Mouse (Mus musculus): ENCODE results near the gene Mrpl58. TPM values are rescaled to one million over a fixed set of nuclear protein-coding genes. Genes with fewer than 3 reads are reported as not detected.

Mrpl58 gene
- total RNA-seq, 2 experiments from 2014 or later = 113 to 118 TPM

DNA sequence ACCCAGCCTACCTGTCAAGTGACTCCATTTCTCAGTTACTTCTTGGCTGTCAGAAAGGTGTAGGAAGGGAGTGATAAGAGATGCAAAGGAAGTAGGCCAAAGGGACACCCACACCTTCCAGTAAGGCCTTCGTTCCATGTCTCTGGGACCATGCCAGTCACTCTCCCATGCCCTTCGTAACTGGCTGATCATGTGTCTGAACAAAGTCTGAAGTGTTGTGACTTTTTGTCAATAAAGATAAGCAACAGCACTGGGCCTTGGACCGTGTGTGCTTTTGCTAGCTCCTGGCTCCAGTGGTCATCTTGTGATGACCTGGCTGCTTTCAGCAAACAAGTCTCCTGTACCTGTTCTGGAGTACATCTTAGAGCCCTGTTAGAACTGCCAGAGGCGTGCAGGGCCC lies 29.3 kb downstream of the Mrpl58 start:
- no peak for DNase-seq (ENCODE audit: extremely low spot score in 1 of 2, low spot score in 2 of 2)
- intact Hi-C loops (cut with DNase I) = no loop called here
- no peak overlapping the region for H3K4me3 ChIP-seq
- H3K27ac ChIP-seq = no peak overlapping the region
- TF ChIP-seq CTCF (IDR thresholded peaks at IDR 0.05) = no peak

DNA sequence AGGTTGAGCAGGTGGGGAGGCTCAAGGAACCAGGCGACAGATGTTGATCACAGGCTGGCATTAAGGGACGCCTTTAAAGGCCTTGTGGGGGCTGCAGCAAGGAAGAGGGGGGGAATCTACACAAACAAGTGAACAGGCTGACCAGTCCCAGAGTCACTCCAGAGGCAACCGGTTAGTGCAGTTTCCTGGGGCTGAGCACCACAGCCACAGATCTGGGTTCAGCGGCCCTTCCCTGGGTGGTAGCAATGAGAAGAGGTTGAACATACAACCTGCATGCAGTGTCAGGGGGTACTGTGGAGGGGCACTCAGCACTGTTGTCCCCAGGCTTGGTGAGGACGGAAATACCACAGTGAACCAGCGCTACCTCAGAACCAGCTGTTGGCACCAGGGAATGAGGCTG lies 29.8 kb downstream of the Mrpl58 start:
- intact Hi-C loops (cut with DNase I) = no loop called here
- Histone ChIP-seq H3K27ac (no peak overlapping the region), H3K4me3 (no peak overlapping the region)
- DNase-seq (ENCODE audit: extremely low spot score in 1 of 2, low spot score in 2 of 2) = no peak
- no peak for TF ChIP-seq CTCF (IDR thresholded peaks at IDR 0.05)

DNA sequence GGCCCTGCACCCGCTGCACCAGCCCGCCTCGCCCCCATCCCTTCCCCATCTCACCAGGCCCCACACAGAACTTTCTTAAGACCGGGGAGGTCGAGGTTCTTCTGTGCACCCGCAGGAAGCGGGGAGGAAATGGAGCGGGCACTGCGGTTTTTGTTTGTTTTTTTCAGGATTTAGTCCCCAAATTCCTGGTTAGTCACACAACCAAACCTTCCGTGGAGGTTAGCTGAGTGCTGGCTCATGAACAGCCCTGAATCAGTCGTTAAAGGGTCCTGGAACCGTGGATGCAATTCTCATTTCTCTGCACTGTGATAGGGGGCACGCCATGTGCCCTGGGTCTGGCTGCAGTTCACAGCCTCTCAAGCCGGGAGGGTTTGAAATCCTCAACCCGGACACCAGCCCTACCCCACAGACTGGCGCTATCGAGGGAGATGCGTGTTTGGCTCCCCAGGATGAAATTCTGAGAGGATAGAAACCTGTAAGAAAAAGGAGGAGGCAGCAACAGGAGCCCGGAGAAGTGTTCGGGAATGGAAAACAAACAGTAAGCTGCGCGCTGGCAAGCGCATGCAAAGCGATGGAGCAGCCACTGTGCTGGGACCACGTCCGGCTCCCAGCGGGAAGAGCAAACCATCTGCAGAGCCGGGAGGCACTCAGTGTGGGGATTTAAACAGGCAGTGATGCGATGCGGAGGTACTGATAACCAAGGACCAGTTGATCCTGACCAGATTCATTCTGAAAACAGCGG lies 32.2 kb downstream of the Mrpl58 start:
- intact Hi-C loops (cut with DNase I) = no loop called here
- DNase-seq (ENCODE audit: extremely low spot score in 1 of 2, low spot score in 2 of 2) = no peak
- TF ChIP-seq CTCF (IDR thresholded peaks at IDR 0.05) = no peak

DNA sequence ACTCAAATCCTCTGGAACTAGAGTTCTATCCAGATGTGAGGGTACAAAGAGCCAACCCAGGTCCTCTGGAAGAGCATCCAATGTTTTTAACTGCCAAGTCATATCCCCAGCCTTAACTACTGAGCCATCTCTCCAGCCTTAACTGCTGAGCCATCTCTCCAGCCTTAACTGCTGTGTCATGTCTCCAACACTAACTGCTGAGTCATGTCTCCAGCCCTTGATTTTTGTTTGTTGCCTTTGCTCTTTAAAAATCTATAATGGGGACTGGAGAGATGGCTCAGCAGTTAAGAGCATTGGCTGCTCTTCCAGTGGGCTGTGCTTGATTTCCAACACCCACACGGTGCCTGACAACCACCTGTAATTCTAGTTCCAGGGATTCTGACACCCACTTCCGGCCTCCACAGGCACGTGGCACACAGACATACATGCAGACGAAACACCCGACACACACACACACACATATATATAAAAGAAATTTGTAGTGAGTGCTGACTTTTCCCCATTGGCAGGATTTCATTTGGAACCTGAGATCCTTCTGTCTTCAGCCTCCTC lies 34.1 kb downstream of the Mrpl58 start:
- no peak for DNase-seq (ENCODE audit: extremely low spot score in 1 of 2, low spot score in 2 of 2)
- Histone ChIP-seq H3K4me3 (no peak overlapping the region), H3K27ac (no peak overlapping the region)
- no peak for TF ChIP-seq CTCF (IDR thresholded peaks at IDR 0.05)
- intact Hi-C loops (cut with DNase I) = no loop called here

More for the DNA sequence above, 32.2 kb downstream of the Mrpl58 start:
- H3K27ac ChIP-seq = peak overlapping the region; percentile 24; the same call in 1 of the 2 replicates
- H3K4me3 ChIP-seq = peak overlapping the region; percentile 34

DNA sequence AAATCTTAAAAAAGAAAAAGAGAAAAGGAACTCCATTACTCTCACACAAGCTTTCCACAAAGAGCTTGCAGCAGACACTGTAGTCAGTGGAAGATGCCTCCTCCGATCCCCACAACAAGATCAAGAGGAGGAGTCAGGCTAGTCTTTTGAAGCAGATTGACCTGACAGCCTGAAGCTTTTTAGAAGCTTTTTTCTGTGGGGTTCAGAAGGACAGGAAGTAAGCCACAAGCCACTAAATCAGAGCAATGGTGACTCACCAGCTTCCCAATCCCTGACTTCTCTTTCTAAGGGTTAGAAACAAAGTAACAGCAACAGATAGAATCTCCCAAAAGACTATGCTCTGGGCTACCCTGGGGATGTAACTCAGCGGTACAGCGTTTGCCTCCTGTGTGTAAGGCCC lies 35.8 kb downstream of the Mrpl58 start:
- no peak overlapping the region for H3K4me3 ChIP-seq
- H3K27ac ChIP-seq = no peak overlapping the region
- DNase-seq (ENCODE audit: extremely low spot score in 1 of 2, low spot score in 2 of 2) = no peak
- intact Hi-C loops (cut with DNase I) = no loop called here
- TF ChIP-seq CTCF (IDR thresholded peaks at IDR 0.05) = no peak

DNA sequence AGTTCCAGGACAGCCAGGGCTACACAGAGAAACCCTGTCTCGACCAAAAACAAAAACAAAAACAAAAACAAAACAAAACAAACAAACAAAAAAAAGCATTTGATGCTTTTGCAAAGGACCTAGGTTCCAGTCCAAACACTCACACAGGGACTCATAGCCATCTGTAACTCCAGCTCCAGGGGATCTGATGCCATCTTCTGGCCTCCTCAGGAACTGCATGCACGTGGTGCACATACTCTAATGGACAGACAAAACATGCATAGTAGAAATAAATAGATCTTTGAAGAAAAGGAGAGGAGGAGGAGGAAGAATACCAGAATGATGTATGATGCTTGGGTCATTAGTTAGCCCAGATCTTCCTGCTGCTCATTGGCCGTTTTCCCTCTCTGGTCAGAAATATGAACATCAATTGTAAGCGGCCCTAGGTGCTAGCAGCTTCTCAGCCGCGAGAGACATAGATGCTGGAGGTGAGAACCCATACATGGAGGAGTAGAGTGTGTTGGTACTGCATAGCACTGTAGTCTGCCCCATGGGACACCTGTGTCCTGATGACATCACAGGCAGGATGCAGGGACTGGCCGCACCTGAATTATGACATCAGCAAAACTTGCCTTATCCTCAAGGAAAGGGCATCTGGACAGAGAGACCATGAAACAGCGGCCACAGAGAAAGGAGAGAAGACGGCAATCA lies 36.5 kb downstream of the Mrpl58 start, which contains the start of gene Trim80:
Gene Trim80, plus strand, starts transcription at position 640 of the 690 bp plus-strand sequence.
- intact Hi-C loops (cut with DNase I) = no loop called here
- DNase-seq (ENCODE audit: extremely low spot score in 1 of 2, low spot score in 2 of 2) = no peak
- H3K4me3 ChIP-seq = no peak within 1 kb of the TSS
- TF ChIP-seq CTCF (IDR thresholded peaks at IDR 0.05) = no peak; the same call in 1 of the 2 replicates
- no peak within 1 kb of the TSS for H3K27ac ChIP-seq

DNA sequence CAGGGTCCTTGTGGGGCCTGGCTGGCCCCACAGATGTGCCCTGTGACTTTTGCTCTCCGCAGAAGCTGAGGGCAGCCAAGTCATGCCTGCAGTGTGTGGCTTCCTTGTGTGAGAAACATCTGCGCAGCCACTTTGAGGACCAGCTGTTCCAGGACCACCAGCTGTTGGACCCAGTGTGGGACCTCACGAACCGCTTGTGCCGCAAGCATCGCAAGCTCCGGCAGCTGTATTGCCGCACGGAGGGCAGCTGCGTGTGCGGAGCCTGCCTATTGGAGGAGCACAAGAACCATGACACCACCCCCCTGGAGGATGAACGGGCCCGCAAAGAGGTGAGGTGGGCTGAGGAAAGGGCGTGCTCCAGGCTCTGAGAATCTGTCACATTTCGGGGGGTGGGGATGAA lies 37.9 kb downstream of the Mrpl58 start:
- Histone ChIP-seq H3K27ac (no peak overlapping the region), H3K4me3 (no peak overlapping the region)
- DNase-seq (ENCODE audit: extremely low spot score in 1 of 2, low spot score in 2 of 2) = no peak
- TF ChIP-seq CTCF (IDR thresholded peaks at IDR 0.05) = no peak
- intact Hi-C loops (cut with DNase I) = no loop called here

DNA sequence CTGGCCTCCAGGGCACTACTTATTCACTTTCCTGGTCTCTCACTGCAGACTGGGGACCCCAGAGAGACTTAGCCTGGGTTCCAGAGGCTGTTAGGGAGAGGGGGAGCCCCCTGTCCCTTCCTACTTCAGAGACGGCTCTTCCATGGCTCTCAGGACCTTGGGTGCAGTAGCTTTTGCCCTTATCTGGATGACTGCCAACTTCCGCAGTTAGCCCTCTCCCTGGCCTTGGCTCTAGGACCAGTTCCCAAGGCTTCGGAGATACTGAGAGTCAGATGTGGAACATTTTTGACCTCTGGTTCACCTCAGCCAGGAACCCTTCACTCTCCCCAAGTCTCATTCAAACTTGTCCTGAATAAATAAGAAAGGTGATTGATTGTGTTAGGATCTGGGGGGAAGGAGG lies 43.4 kb downstream of the Mrpl58 start:
- DNase-seq (ENCODE audit: extremely low spot score in 1 of 2, low spot score in 2 of 2) = no peak
- Histone ChIP-seq H3K4me3 (no peak overlapping the region), H3K27ac (no peak overlapping the region)
- no peak for TF ChIP-seq CTCF (IDR thresholded peaks at IDR 0.05)
- intact Hi-C loops (cut with DNase I) = no loop called here

DNA sequence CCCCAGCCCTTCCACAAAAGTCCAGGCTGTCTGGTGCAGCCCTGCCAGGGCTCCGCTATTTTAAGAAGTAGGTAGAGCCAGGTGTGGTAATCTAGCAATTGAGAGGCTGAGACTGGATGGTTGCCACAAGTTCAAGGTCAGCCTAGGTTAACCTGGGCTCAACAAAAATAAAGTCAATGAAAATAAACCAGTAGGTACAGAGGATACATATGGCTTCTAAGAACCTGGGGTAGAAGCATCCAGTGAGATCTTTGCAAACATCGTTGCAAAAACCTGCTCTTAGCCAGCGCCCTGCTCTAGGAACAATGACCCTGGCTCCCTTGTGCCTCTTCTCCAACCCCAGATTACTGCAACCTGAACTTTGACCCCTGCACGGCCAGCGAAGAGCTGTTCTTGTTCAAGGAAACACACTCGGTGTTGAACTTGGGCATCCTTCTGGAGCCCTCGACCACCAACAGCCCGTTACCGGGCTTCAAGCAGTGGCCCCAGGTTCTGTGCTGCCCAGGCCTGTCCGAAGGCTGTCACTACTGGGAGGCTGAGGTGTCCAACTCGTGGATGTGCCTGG lies 43.9 kb downstream of the Mrpl58 start:
- no peak for TF ChIP-seq CTCF (IDR thresholded peaks at IDR 0.05)
- DNase-seq (ENCODE audit: extremely low spot score in 1 of 2, low spot score in 2 of 2) = no peak
- Histone ChIP-seq H3K27ac (no peak overlapping the region), H3K4me3 (no peak overlapping the region)
- intact Hi-C loops (cut with DNase I) = no loop called here

DNA sequence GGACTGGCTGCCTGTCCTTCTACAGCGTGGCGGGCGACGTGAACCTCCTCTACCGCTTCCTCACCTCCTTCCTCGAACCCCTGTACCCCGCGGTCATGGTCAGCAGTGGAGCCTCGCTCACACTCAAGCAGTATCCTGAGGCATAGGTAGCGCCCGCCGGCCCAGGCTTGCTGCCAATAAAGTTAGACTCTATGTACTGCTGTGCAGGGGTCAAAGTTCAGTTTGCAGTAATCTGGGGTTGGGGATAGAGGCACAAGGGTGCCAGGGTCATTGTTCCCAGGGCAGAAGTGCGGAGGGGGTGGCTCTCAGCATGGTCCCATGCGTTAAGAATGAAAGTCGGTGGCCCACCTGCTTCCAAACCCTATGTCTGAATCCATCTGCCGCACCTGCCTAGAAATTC lies 44.5 kb downstream of the Mrpl58 start:
- TF ChIP-seq CTCF (IDR thresholded peaks at IDR 0.05) = no peak
- no peak overlapping the region for H3K4me3 ChIP-seq
- no peak overlapping the region for H3K27ac ChIP-seq
- intact Hi-C loops (cut with DNase I) = no loop called here
- no peak for DNase-seq (ENCODE audit: extremely low spot score in 1 of 2, low spot score in 2 of 2)

DNA sequence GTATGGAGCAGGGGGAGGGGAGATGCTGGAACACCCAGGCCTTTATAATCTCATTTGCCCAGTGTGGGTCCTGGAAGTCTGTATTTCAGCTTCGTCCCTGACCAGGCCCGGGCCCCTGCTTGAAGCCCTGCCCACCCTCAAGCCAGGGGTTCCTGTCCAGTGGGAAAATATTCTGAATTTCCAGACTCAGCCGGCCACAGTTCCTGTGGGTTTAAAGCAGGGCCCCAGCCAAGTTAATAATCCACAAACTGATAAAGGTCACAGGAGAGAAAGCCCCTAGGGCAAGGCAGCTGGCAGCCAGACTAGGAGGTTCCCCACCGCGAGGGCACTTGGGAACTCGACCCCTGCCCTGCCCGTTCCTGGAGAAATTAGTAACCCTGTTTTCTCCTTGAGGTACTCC lies 45.4 kb downstream of the Mrpl58 start:
- intact Hi-C loops (cut with DNase I) = no loop called here
- no peak for TF ChIP-seq CTCF (IDR thresholded peaks at IDR 0.05)
- no peak for DNase-seq (ENCODE audit: extremely low spot score in 1 of 2, low spot score in 2 of 2)
- Histone ChIP-seq H3K27ac (no peak overlapping the region), H3K4me3 (no peak overlapping the region)

DNA sequence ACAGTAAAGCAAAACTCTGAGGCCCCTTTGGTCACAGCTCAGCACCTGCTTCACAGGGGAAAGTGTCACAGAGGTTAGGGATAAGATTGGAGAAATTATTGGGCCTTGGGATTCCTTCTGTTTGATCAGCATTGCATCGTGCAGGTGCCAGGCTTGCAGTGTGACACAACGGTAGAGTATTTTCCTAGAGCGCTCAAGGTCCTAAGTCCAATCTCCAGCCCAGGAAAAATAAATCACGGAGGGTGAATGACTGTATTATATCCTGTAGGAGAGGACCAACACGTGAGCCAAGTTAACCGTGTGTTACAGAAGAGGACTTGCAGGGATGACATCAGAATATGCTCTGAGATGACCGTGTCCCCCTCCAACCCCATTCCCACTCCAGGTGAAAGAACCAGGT lies 46.6 kb downstream of the Mrpl58 start:
- Histone ChIP-seq H3K4me3 (no peak overlapping the region), H3K27ac (no peak overlapping the region)
- intact Hi-C loops (cut with DNase I) = no loop called here
- TF ChIP-seq CTCF (IDR thresholded peaks at IDR 0.05) = no peak
- no peak for DNase-seq (ENCODE audit: extremely low spot score in 1 of 2, low spot score in 2 of 2)

Data from left cerebral cortex, adult 2 months (tissue).